Mouse (Mus musculus): ENCODE data around the gene Arhgap20.

- TF ChIP-seq CTCF (IDR thresholded peaks at IDR 0.05): no peak
- TF ChIP-seq POLR2A (IDR thresholded peaks at IDR 0.05; ENCODE audit: insufficient read depth, low read depth, low read length): no peak
Measured at GRCm38 (mm10) chr9:51766175-51767062, 1.3 kb downstream of the Arhgap20 start.

Measured in heart, adult 2 months (tissue).